Mouse (Mus musculus): ENCODE results near the gene Anks1b. TPM values are rescaled to one million over a fixed set of nuclear protein-coding genes. Genes with fewer than 3 reads are reported as not detected.

Gene Anks1b
- polyA plus RNA-seq, 1 experiment from 2014 or later = 2.8 TPM

GRCm38 (mm10) chr10:89976577-89976976 is 103.3 kb downstream of the Anks1b start:
- H3K36me3 ChIP-seq = no peaks in the 10 kb centered on the region

GRCm38 (mm10) chr10:89994171-89994570 is 120.9 kb downstream of the Anks1b start:
- 82% methylated on average over 5 of the region's 5 CpGs for WGBS
- H3K4me3 ChIP-seq = no peak overlapping the region
- no peaks in the 10 kb centered on the region for H3K36me3 ChIP-seq
- H3K27me3 ChIP-seq = no peaks in the 10 kb centered on the region
- H3K9me3 ChIP-seq = no peaks in the 10 kb centered on the region
- no peak overlapping the region for H3K27ac ChIP-seq
- no peaks in the 10 kb centered on the region for H3K4me1 ChIP-seq
- no peak overlapping the region for H3K9ac ChIP-seq
- no peak for ATAC-seq (ENCODE audit: insufficient number of reproducible peaks, insufficient read depth, low FRiP score, low TSS enrichment)
- H3K4me2 ChIP-seq (replicated peaks) = no peak overlapping the region

More at GRCm38 (mm10) chr10:89976577-89976976, 103.3 kb downstream of the Anks1b start:
- Histone ChIP-seq H3K4me2 (replicated peaks) (no peak overlapping the region), H3K4me3 (no peak overlapping the region), H3K4me1 (no peaks in the 10 kb centered on the region), H3K9me3 (no peaks in the 10 kb centered on the region), H3K9ac (no peak overlapping the region), H3K27ac (no peak overlapping the region), H3K27me3 (no peaks in the 10 kb centered on the region)
- 88% methylated on average over 3 of the region's 3 CpGs for WGBS
- no peak for ATAC-seq (ENCODE audit: insufficient number of reproducible peaks, insufficient read depth, low FRiP score, low TSS enrichment)

GRCm38 (mm10) chr10:89995621-89996428 is 122.5 kb downstream of the Anks1b start:
- WGBS = 69% methylated on average over 6 of the region's 6 CpGs
- H3K4me1 ChIP-seq = no peaks in the 10 kb centered on the region

GRCm38 (mm10) chr10:90003980-90004729 is 130.8 kb downstream of the Anks1b start:
- H3K36me3 ChIP-seq = no peaks in the 10 kb centered on the region
- no peaks in the 10 kb centered on the region for H3K27me3 ChIP-seq
- no peak for ATAC-seq (ENCODE audit: insufficient number of reproducible peaks, insufficient read depth, low FRiP score, low TSS enrichment)
- H3K4me3 ChIP-seq = no peak overlapping the region
- no peaks in the 10 kb centered on the region for H3K9me3 ChIP-seq
- WGBS = 92% methylated on average over 3 of the region's 3 CpGs
- no peak overlapping the region for H3K4me2 ChIP-seq (replicated peaks)
- no peak overlapping the region for H3K9ac ChIP-seq
- no peaks in the 10 kb centered on the region for H3K4me1 ChIP-seq
- no peak overlapping the region for H3K27ac ChIP-seq

More at GRCm38 (mm10) chr10:89995621-89996428, 122.5 kb downstream of the Anks1b start:
- Histone ChIP-seq H3K27ac (no peak overlapping the region), H3K27me3 (no peaks in the 10 kb centered on the region), H3K9ac (no peak overlapping the region), H3K4me3 (no peak overlapping the region), H3K9me3 (no peaks in the 10 kb centered on the region), H3K36me3 (no peaks in the 10 kb centered on the region), H3K4me2 (replicated peaks) (no peak overlapping the region)
- no peak for ATAC-seq (ENCODE audit: insufficient number of reproducible peaks, insufficient read depth, low FRiP score, low TSS enrichment)

GRCm38 (mm10) chr10:90004882-90005281 is 131.6 kb downstream of the Anks1b start:
- Histone ChIP-seq H3K27ac (no peak overlapping the region), H3K4me2 (replicated peaks) (no peak overlapping the region), H3K36me3 (no peaks in the 10 kb centered on the region), H3K9me3 (no peaks in the 10 kb centered on the region), H3K4me3 (no peak overlapping the region), H3K9ac (no peak overlapping the region), H3K4me1 (no peaks in the 10 kb centered on the region), H3K27me3 (no peaks in the 10 kb centered on the region)
- no peak for ATAC-seq (ENCODE audit: insufficient number of reproducible peaks, insufficient read depth, low FRiP score, low TSS enrichment)
- 89% methylated on average over 9 of the region's 9 CpGs for WGBS

- no peak overlapping the region for H3K27ac ChIP-seq
- no peak overlapping the region for H3K4me2 ChIP-seq (replicated peaks)
- no peaks in the 10 kb centered on the region for H3K27me3 ChIP-seq
- no peak overlapping the region for H3K9ac ChIP-seq
- no peak for ATAC-seq (ENCODE audit: insufficient number of reproducible peaks, insufficient read depth, low FRiP score, low TSS enrichment)
- whole genome bisulfite sequencing = 53% methylated on average over 14 of the region's 14 CpGs
- no peak overlapping the region for H3K4me3 ChIP-seq
- no peaks in the 10 kb centered on the region for H3K36me3 ChIP-seq
- H3K4me1 ChIP-seq = no peaks in the 10 kb centered on the region
- H3K9me3 ChIP-seq = no peaks in the 10 kb centered on the region
These were observed 159.7 kb downstream of the Anks1b start for GRCm38 (mm10) chr10:90033037-90033436.

- Histone ChIP-seq H3K4me3 (no peak overlapping the region), H3K4me1 (no peaks in the 10 kb centered on the region), H3K9me3 (no peaks in the 10 kb centered on the region), H3K27me3 (no peaks in the 10 kb centered on the region), H3K27ac (no peak overlapping the region), H3K36me3 (no peaks in the 10 kb centered on the region), H3K9ac (no peak overlapping the region), H3K4me2 (replicated peaks) (no peak overlapping the region)
- ATAC-seq (ENCODE audit: insufficient number of reproducible peaks, insufficient read depth, low FRiP score, low TSS enrichment) = no peak
- WGBS = 28% methylated on average over 5 of the region's 5 CpGs
These were observed 170.0 kb downstream of the Anks1b start for GRCm38 (mm10) chr10:90043287-90043686.

- no peak for ATAC-seq (ENCODE audit: insufficient number of reproducible peaks, insufficient read depth, low FRiP score, low TSS enrichment)
- no peak overlapping the region for H3K27ac ChIP-seq
- no peaks in the 10 kb centered on the region for H3K27me3 ChIP-seq
- 62% methylated on average over 2 of the region's 2 CpGs for WGBS
- H3K4me3 ChIP-seq = no peak overlapping the region
- no peaks in the 10 kb centered on the region for H3K36me3 ChIP-seq
- H3K9me3 ChIP-seq = no peaks in the 10 kb centered on the region
- H3K4me2 ChIP-seq (replicated peaks) = no peak overlapping the region
- no peaks in the 10 kb centered on the region for H3K4me1 ChIP-seq
- H3K9ac ChIP-seq = no peak overlapping the region
These were observed 170.5 kb downstream of the Anks1b start for GRCm38 (mm10) chr10:90043773-90044172.

GRCm38 (mm10) chr10:90044229-90044628 is 170.9 kb downstream of the Anks1b start:
- no peak for ATAC-seq (ENCODE audit: insufficient number of reproducible peaks, insufficient read depth, low FRiP score, low TSS enrichment)
- Histone ChIP-seq H3K9ac (no peak overlapping the region), H3K27ac (no peak overlapping the region), H3K4me1 (no peaks in the 10 kb centered on the region), H3K4me3 (no peak overlapping the region), H3K9me3 (no peaks in the 10 kb centered on the region), H3K36me3 (no peaks in the 10 kb centered on the region), H3K27me3 (no peaks in the 10 kb centered on the region), H3K4me2 (replicated peaks) (no peak overlapping the region)
- WGBS = 85% methylated on average over 8 of the region's 8 CpGs

- H3K27me3 ChIP-seq = no peaks in the 10 kb centered on the region
- H3K9ac ChIP-seq = no peak overlapping the region
- no peak overlapping the region for H3K4me2 ChIP-seq (replicated peaks)
- no peak for ATAC-seq (ENCODE audit: insufficient number of reproducible peaks, insufficient read depth, low FRiP score, low TSS enrichment)
- H3K9me3 ChIP-seq = no peaks in the 10 kb centered on the region
- no peak overlapping the region for H3K4me3 ChIP-seq
- 52% methylated on average over 4 of the region's 4 CpGs for WGBS
- H3K27ac ChIP-seq = no peak overlapping the region
- no peaks in the 10 kb centered on the region for H3K36me3 ChIP-seq
- H3K4me1 ChIP-seq = no peaks in the 10 kb centered on the region
These were observed 195.3 kb downstream of the Anks1b start for GRCm38 (mm10) chr10:90068651-90069050.

- ATAC-seq (ENCODE audit: insufficient number of reproducible peaks, insufficient read depth, low FRiP score, low TSS enrichment) = no peak
- H3K9me3 ChIP-seq = no peaks in the 10 kb centered on the region
- no peak overlapping the region for H3K27ac ChIP-seq
- WGBS = 87% methylated on average over 9 of the region's 9 CpGs
- no peaks in the 10 kb centered on the region for H3K36me3 ChIP-seq
- H3K4me3 ChIP-seq = no peak overlapping the region
- no peak overlapping the region for H3K4me2 ChIP-seq (replicated peaks)
- no peaks in the 10 kb centered on the region for H3K4me1 ChIP-seq
- H3K9ac ChIP-seq = no peak overlapping the region
- no peaks in the 10 kb centered on the region for H3K27me3 ChIP-seq
These were observed 204.6 kb downstream of the Anks1b start for GRCm38 (mm10) chr10:90077930-90078329.

- 54% methylated on average over 3 of the region's 3 CpGs for WGBS
- Histone ChIP-seq H3K27me3 (no peaks in the 10 kb centered on the region), H3K27ac (no peak overlapping the region), H3K36me3 (no peaks in the 10 kb centered on the region), H3K4me2 (replicated peaks) (no peak overlapping the region), H3K4me3 (no peak overlapping the region), H3K4me1 (no peaks in the 10 kb centered on the region), H3K9ac (no peak overlapping the region), H3K9me3 (no peaks in the 10 kb centered on the region)
- ATAC-seq (ENCODE audit: insufficient number of reproducible peaks, insufficient read depth, low FRiP score, low TSS enrichment) = no peak
These were observed 207.8 kb downstream of the Anks1b start for GRCm38 (mm10) chr10:90081151-90081550.

Data from embryonic facial prominence, embryonic 12.5 days (tissue).